Mouse (Mus musculus): ENCODE data around the gene Ufc1. TPM values are rescaled to one million over a fixed set of nuclear protein-coding genes. Genes with fewer than 3 reads are reported as not detected.
A peak's percentile ranks its signal among the peaks of the same experiment; 100 is the strongest.
"Not testable (repeated sequence)": the region's sequence is repeated elsewhere in the genome, so short reads cannot be mapped to it uniquely, and the experiment has no call there.

The Ufc1 gene
- total and polyA plus RNA-seq, 2 experiments from 2014 or later = 83.7 to 128 TPM

GRCm38 (mm10) chr1:171328839-171329432, 34.1 kb upstream of the Ufc1 start, which contains the start of gene Dedd:
TSS of gene Dedd (plus strand) at chr1:171329145.
- WGBS = under 1% methylated on average over 44 of the region's 48 CpGs
- ATAC-seq (ENCODE audit: low FRiP score) (peak; percentile 95), DNase-seq (ENCODE audit: low spot score) (peak; percentile 98)
- peaks cover 9% of the 10 kb centered on the region for H3K4me1 ChIP-seq (ENCODE audit: insufficient read depth, low read length)
- peaks cover 9% of the 10 kb centered on the region; the same call in 1 of the 2 replicates for H3K36me3 ChIP-seq (ENCODE audit: insufficient read depth, low read length)
- H3K27ac ChIP-seq (ENCODE audit: low read depth, low read length) = peak within 1 kb of the TSS; percentile 92
- no peaks in the 10 kb centered on the region for H3K9me3 ChIP-seq (ENCODE audit: low read length)
- no peaks in the 10 kb centered on the region for H3K27me3 ChIP-seq (ENCODE audit: insufficient read depth, low read length)
- peak within 1 kb of the TSS; percentile 80 for H3K4me2 ChIP-seq (ENCODE audit: low read depth, low read length, poor library complexity, severe bottlenecking)
- peak within 1 kb of the TSS; percentile 94 for H3K9ac ChIP-seq (replicated peaks; ENCODE audit: low read length, poor library complexity, severe bottlenecking)
- peak within 1 kb of the TSS; percentile 82 for H3K4me3 ChIP-seq (ENCODE audit: low read depth, low read length)
- peak; percentile 32; the same call in 1 of the 2 replicates for TF ChIP-seq CTCF (IDR thresholded peaks at IDR 0.05)

- DNase-seq (ENCODE audit: low spot score) = peak; percentile 29
Observed at GRCm38 (mm10) chr1:171328244-171328643, 33.4 kb upstream of the Ufc1 start.

GRCm38 (mm10) chr1:171326588-171326987, 31.8 kb upstream of the Ufc1 start:
- not testable (repeated sequence) for H3K4me3 ChIP-seq (ENCODE audit: low read depth, low read length); H3K27ac ChIP-seq (ENCODE audit: low read depth, low read length); DNase-seq (ENCODE audit: low spot score); H3K4me2 ChIP-seq (ENCODE audit: low read depth, low read length, poor library complexity, severe bottlenecking); H3K4me1 ChIP-seq (ENCODE audit: insufficient read depth, low read length); ATAC-seq (ENCODE audit: low FRiP score); H3K36me3 ChIP-seq (ENCODE audit: insufficient read depth, low read length); H3K27me3 ChIP-seq (ENCODE audit: insufficient read depth, low read length); H3K9me3 ChIP-seq (ENCODE audit: low read length); H3K9ac ChIP-seq (replicated peaks; ENCODE audit: low read length, poor library complexity, severe bottlenecking)
- WGBS = over 99% methylated on average over 4 of the region's 4 CpGs

More at GRCm38 (mm10) chr1:171328244-171328643, 33.4 kb upstream of the Ufc1 start:
- H3K27ac ChIP-seq (ENCODE audit: low read depth, low read length) = peak overlapping the region; percentile 92
- 28% methylated on average over 9 of the region's 9 CpGs for whole genome bisulfite sequencing
- TF ChIP-seq CTCF (IDR thresholded peaks at IDR 0.05) = no peak
- no peaks in the 10 kb centered on the region for H3K27me3 ChIP-seq (ENCODE audit: insufficient read depth, low read length)
- peak overlapping the region; percentile 94 for H3K9ac ChIP-seq (replicated peaks; ENCODE audit: low read length, poor library complexity, severe bottlenecking)
- H3K36me3 ChIP-seq (ENCODE audit: insufficient read depth, low read length) = peaks cover 6% of the 10 kb centered on the region; the same call in 1 of the 2 replicates
- no peaks in the 10 kb centered on the region for H3K9me3 ChIP-seq (ENCODE audit: low read length)
- H3K4me2 ChIP-seq (ENCODE audit: low read depth, low read length, poor library complexity, severe bottlenecking) = peak overlapping the region; percentile 80
- ATAC-seq (ENCODE audit: low FRiP score) = no peak
- peak overlapping the region; percentile 82 for H3K4me3 ChIP-seq (ENCODE audit: low read depth, low read length)
- H3K4me1 ChIP-seq (ENCODE audit: insufficient read depth, low read length) = peaks cover 9% of the 10 kb centered on the region

GRCm38 (mm10) chr1:171325571-171325970, 30.7 kb upstream of the Ufc1 start:
- ATAC-seq (ENCODE audit: low FRiP score) = no peak
- Histone ChIP-seq H3K27ac (ENCODE audit: low read depth, low read length) (no peak overlapping the region), H3K4me3 (ENCODE audit: low read depth, low read length) (no peak overlapping the region), H3K9me3 (ENCODE audit: low read length) (no peaks in the 10 kb centered on the region), H3K27me3 (ENCODE audit: insufficient read depth, low read length) (no peaks in the 10 kb centered on the region), H3K4me1 (ENCODE audit: insufficient read depth, low read length) (peaks cover 9% of the 10 kb centered on the region), H3K36me3 (ENCODE audit: insufficient read depth, low read length) (no peaks in the 10 kb centered on the region), H3K9ac (replicated peaks; ENCODE audit: low read length, poor library complexity, severe bottlenecking) (no peak overlapping the region), H3K4me2 (ENCODE audit: low read depth, low read length, poor library complexity, severe bottlenecking) (no peak overlapping the region)
- DNase-seq (ENCODE audit: low spot score) = no peak
- no peak for TF ChIP-seq CTCF (IDR thresholded peaks at IDR 0.05)
- 85% methylated on average over 2 of the region's 2 CpGs for WGBS

GRCm38 (mm10) chr1:171322012-171322411, 27.2 kb upstream of the Ufc1 start:
- 79% methylated on average over 1 of the region's 1 CpGs for WGBS

GRCm38 (mm10) chr1:171321415-171321814, 26.6 kb upstream of the Ufc1 start:
- no peaks in the 10 kb centered on the region for H3K4me1 ChIP-seq (ENCODE audit: insufficient read depth, low read length)
- H3K4me3 ChIP-seq (ENCODE audit: low read depth, low read length) = no peak overlapping the region
- H3K9me3 ChIP-seq (ENCODE audit: low read length) = no peaks in the 10 kb centered on the region
- no peak overlapping the region for H3K9ac ChIP-seq (replicated peaks; ENCODE audit: low read length, poor library complexity, severe bottlenecking)
- no peak overlapping the region for H3K27ac ChIP-seq (ENCODE audit: low read depth, low read length)
- H3K4me2 ChIP-seq (ENCODE audit: low read depth, low read length, poor library complexity, severe bottlenecking) = no peak overlapping the region
- peak; percentile 74 for TF ChIP-seq CTCF (IDR thresholded peaks at IDR 0.05)
- no peaks in the 10 kb centered on the region for H3K36me3 ChIP-seq (ENCODE audit: insufficient read depth, low read length)
- H3K27me3 ChIP-seq (ENCODE audit: insufficient read depth, low read length) = no peaks in the 10 kb centered on the region
- no peak for ATAC-seq (ENCODE audit: low FRiP score)
- peak; percentile 56 for DNase-seq (ENCODE audit: low spot score)

More at GRCm38 (mm10) chr1:171322012-171322411, 27.2 kb upstream of the Ufc1 start:
- Histone ChIP-seq H3K4me1 (ENCODE audit: insufficient read depth, low read length) (no peaks in the 10 kb centered on the region), H3K4me3 (ENCODE audit: low read depth, low read length) (no peak overlapping the region), H3K9me3 (ENCODE audit: low read length) (no peaks in the 10 kb centered on the region), H3K27ac (ENCODE audit: low read depth, low read length) (no peak overlapping the region), H3K36me3 (ENCODE audit: insufficient read depth, low read length) (no peaks in the 10 kb centered on the region), H3K4me2 (ENCODE audit: low read depth, low read length, poor library complexity, severe bottlenecking) (no peak overlapping the region), H3K27me3 (ENCODE audit: insufficient read depth, low read length) (no peaks in the 10 kb centered on the region), H3K9ac (replicated peaks; ENCODE audit: low read length, poor library complexity, severe bottlenecking) (no peak overlapping the region)
- TF ChIP-seq CTCF (IDR thresholded peaks at IDR 0.05) = no peak
- peak; percentile 54 for ATAC-seq (ENCODE audit: low FRiP score)
- no peak for DNase-seq (ENCODE audit: low spot score)
